Mouse (Mus musculus) limb, embryonic 11.5 days (tissue): ENCODE data around the gene Rexo4. TPM values are rescaled to one million over a fixed set of nuclear protein-coding genes. Genes with fewer than 3 reads are reported as not detected.
A peak's percentile ranks its signal among the peaks of the same experiment; 100 is the strongest.

ENCODE experiments used
- ATAC-seq: fragments of 200-750 bp; cut with Nextera tagmentation; 2 replicates; pipeline ENCODE4 v1.8.0; 2017; ENCODE audit warnings: low read depth; ENCODE audit not compliant: insufficient number of reproducible peaks, low FRiP score, low TSS enrichment
- DNase-seq: peaks from one replicate; pipeline ENCODE4 v3.0.0-alpha.2; 2015; ENCODE audit warnings: low spot score
- H3K27ac ChIP-seq: fragments of 300-500 bp; sonication (generic); replicated peaks from 2 replicates; pipeline ENCODE4 v1.5.1; 2014; ENCODE audit warnings: low read depth, mild to moderate bottlenecking, low read length
- H3K27me3 ChIP-seq: fragments of 300-500 bp; sonication (generic); 2 replicates; pipeline ENCODE4 v1.6.1; 2014; ENCODE audit warnings: mild to moderate bottlenecking, low read length, mixed read lengths; ENCODE audit not compliant: control insufficient read depth, insufficient read depth
- H3K36me3 ChIP-seq: fragments of 300-500 bp; sonication (generic); 2 replicates; pipeline ENCODE4 v1.6.1; 2014; ENCODE audit warnings: mild to moderate bottlenecking, low read length, moderate library complexity, mixed read lengths; ENCODE audit not compliant: control insufficient read depth, insufficient read depth
- H3K4me1 ChIP-seq: fragments of 300-500 bp; sonication (generic); 2 replicates; pipeline ENCODE4 v1.6.1; 2014; ENCODE audit warnings: low read length, mixed read lengths; ENCODE audit not compliant: control insufficient read depth, insufficient read depth
- H3K4me2 ChIP-seq: fragments of 300-500 bp; sonication (generic); 2 replicates; pipeline ENCODE4 v1.6.1; 2014; ENCODE audit warnings: low read depth, mild to moderate bottlenecking, moderate library complexity; ENCODE audit not compliant: severe bottlenecking
- H3K4me3 ChIP-seq: fragments of 300-500 bp; sonication (generic); 2 replicates; pipeline ENCODE4 v1.5.1; 2014; ENCODE audit warnings: low read depth, low read length
- H3K9ac ChIP-seq: fragments of 300-500 bp; sonication (generic); 2 replicates; pipeline ENCODE4 v1.6.1; 2014; ENCODE audit warnings: mild to moderate bottlenecking, low read length
- H3K9me3 ChIP-seq: fragments of 300-500 bp; sonication (generic); 2 replicates; pipeline ENCODE4 v1.6.1; 2016; ENCODE audit warnings: low read length; ENCODE audit not compliant: control insufficient read depth
- WGBS: fragments of 180-500 bp; shearing (Covaris S2); extraction: QIAGEN DNeasy Blood & Tissue Kit; methylation state at CpG from one replicate; pipeline ENCODE4 v1.1.7; 2014; 5-methylcytosine and 5-hydroxymethylcytosine counted together
- polyA plus RNA-seq: library from polyadenylated mRNA; unstranded; fragments of >200 nt; fragmentation: Nextera tagmentation; extraction: Ambion mirVana; gene quantifications from 2 replicates; pipeline ENCODE4 v1.2.1, GENCODE M21; 2014

Rexo4 gene
- polyA plus RNA-seq, 1 experiment from 2014 or later: 66.3 TPM

GRCm38 (mm10) chr2:26984179-26984578 lies 20.0 kb upstream of the Rexo4 start:
- no peak overlapping the region for H3K9ac ChIP-seq
- H3K9me3 ChIP-seq: no peaks in the 10 kb centered on the region
- H3K4me3 ChIP-seq: no peak overlapping the region
- no peak overlapping the region for H3K27ac ChIP-seq
- H3K27me3 ChIP-seq: no peaks in the 10 kb centered on the region
- no peaks in the 10 kb centered on the region for H3K36me3 ChIP-seq
- 72% methylated on average over 2 of the region's 2 CpGs for WGBS
- ATAC-seq (no peak), DNase-seq (no peak)
- H3K4me1 ChIP-seq: no peaks in the 10 kb centered on the region
- no peak overlapping the region for H3K4me2 ChIP-seq

- Histone ChIP-seq H3K4me3 (no peak overlapping the region), H3K27me3 (no peaks in the 10 kb centered on the region), H3K27ac (no peak overlapping the region), H3K9ac (no peak overlapping the region), H3K4me2 (no peak overlapping the region), H3K9me3 (no peaks in the 10 kb centered on the region), H3K4me1 (no peaks in the 10 kb centered on the region), H3K36me3 (no peaks in the 10 kb centered on the region)
- DNase-seq: no peak
- WGBS: 100% methylated on average over 1 of the region's 1 CpGs
- no peak for ATAC-seq
These were observed 16.2 kb upstream of the Rexo4 start for GRCm38 (mm10) chr2:26980361-26980760.

GRCm38 (mm10) chr2:26973960-26974359 lies 9.8 kb upstream of the Rexo4 start:
- DNase-seq (no peak), ATAC-seq (no peak)
- no peak overlapping the region for H3K9ac ChIP-seq
- no peak overlapping the region for H3K4me3 ChIP-seq
- H3K27ac ChIP-seq: no peak overlapping the region
- no peaks in the 10 kb centered on the region for H3K4me1 ChIP-seq
- no peaks in the 10 kb centered on the region for H3K27me3 ChIP-seq
- no peaks in the 10 kb centered on the region for H3K9me3 ChIP-seq
- no peak overlapping the region for H3K4me2 ChIP-seq
- no peaks in the 10 kb centered on the region for H3K36me3 ChIP-seq
- 27% methylated on average over 4 of the region's 4 CpGs for WGBS

GRCm38 (mm10) chr2:26973116-26973515 lies 8.9 kb upstream of the Rexo4 start, which contains the start of gene Adamts13:
Gene Adamts13 (plus strand): TSS chr2:26973416.
- no peaks in the 10 kb centered on the region for H3K36me3 ChIP-seq
- no peaks in the 10 kb centered on the region for H3K27me3 ChIP-seq
- DNase-seq: no peak
- no peak within 1 kb of the TSS for H3K9ac ChIP-seq
- H3K4me1 ChIP-seq: no peaks in the 10 kb centered on the region
- no peak within 1 kb of the TSS for H3K4me2 ChIP-seq
- H3K4me3 ChIP-seq: no peak within 1 kb of the TSS
- no peak within 1 kb of the TSS for H3K27ac ChIP-seq
- ATAC-seq: no peak
- 77% methylated on average over 3 of the region's 3 CpGs for WGBS
- no peaks in the 10 kb centered on the region for H3K9me3 ChIP-seq

- no peaks in the 10 kb centered on the region for H3K27me3 ChIP-seq
- no peak for DNase-seq
- no peak overlapping the region for H3K27ac ChIP-seq
- no peak for ATAC-seq
- no peaks in the 10 kb centered on the region for H3K9me3 ChIP-seq
- H3K4me1 ChIP-seq: peaks cover 5% of the 10 kb centered on the region; the same call in 1 of the 2 replicates
- no peak overlapping the region for H3K4me3 ChIP-seq
- WGBS: 79% methylated on average over 2 of the region's 2 CpGs
- no peak overlapping the region for H3K9ac ChIP-seq
- H3K36me3 ChIP-seq: no peaks in the 10 kb centered on the region
- H3K4me2 ChIP-seq: no peak overlapping the region
These were observed 3.1 kb upstream of the Rexo4 start for GRCm38 (mm10) chr2:26967262-26967661.

- Histone ChIP-seq H3K9ac (peak overlapping the region; percentile 81), H3K4me3 (peak overlapping the region; percentile 84), H3K4me1 (peaks cover 5% of the 10 kb centered on the region; the same call in 1 of the 2 replicates), H3K36me3 (peaks cover 6% of the 10 kb centered on the region; the same call in 1 of the 2 replicates), H3K9me3 (no peaks in the 10 kb centered on the region), H3K27me3 (no peaks in the 10 kb centered on the region), H3K27ac (peak overlapping the region; percentile 98), H3K4me2 (peak overlapping the region; percentile 77)
- 14% methylated on average over 14 of the region's 14 CpGs for WGBS
- ATAC-seq (peak; percentile 13; the same call in 1 of the 2 replicates), DNase-seq (no peak)
These were observed 661 bp upstream of the Rexo4 start for GRCm38 (mm10) chr2:26964724-26965370.

- no peak for DNase-seq
- Histone ChIP-seq H3K4me1 (peaks cover 5% of the 10 kb centered on the region; the same call in 1 of the 2 replicates), H3K27ac (no peak overlapping the region), H3K4me3 (no peak overlapping the region), H3K9me3 (no peaks in the 10 kb centered on the region), H3K36me3 (peaks cover 13% of the 10 kb centered on the region), H3K4me2 (no peak overlapping the region), H3K27me3 (no peaks in the 10 kb centered on the region), H3K9ac (no peak overlapping the region)
- no peak for ATAC-seq
- 82% methylated on average over 4 of the region's 4 CpGs for WGBS
These were observed 3.4 kb downstream of the Rexo4 start for GRCm38 (mm10) chr2:26960756-26961155.

- DNase-seq (no peak), ATAC-seq (no peak)
- Histone ChIP-seq H3K27ac (no peak overlapping the region), H3K9ac (no peak overlapping the region), H3K4me2 (no peak overlapping the region), H3K27me3 (no peaks in the 10 kb centered on the region), H3K4me3 (no peak overlapping the region), H3K36me3 (peaks cover 27% of the 10 kb centered on the region), H3K9me3 (no peaks in the 10 kb centered on the region), H3K4me1 (no peaks in the 10 kb centered on the region)
- WGBS: 89% methylated on average over 2 of the region's 2 CpGs
These were observed 6.7 kb downstream of the Rexo4 start for GRCm38 (mm10) chr2:26957488-26957859.
